ENCODE assay signal across 8 mouse cellular contexts in the genomic region with DNA sequence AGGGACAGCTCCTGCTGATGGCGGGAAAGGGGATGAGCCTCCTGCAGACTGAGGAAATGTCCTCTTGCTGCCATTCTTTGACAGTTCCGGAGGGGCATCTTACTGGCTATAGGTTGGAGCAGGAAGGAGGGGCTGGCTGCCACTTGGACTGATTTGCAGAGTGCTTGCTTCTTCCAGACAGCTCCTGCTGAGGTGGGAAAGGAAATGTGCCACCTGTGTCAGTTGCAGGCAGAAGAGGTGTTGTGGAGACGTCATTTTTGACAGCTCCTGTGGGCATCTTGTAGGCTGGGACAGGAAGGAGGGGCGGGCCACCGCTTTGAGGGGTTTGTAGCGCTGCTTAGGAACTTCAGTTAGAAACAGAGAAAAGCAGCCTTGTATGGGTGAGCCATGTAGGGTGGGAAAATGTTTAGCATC. TPM values are rescaled to one million over a fixed set of nuclear protein-coding genes. Genes with fewer than 3 reads are reported as not detected.
DNase-seq lines count a peak whose midpoint lies in the region; ATAC-seq and TF ChIP-seq lines count a peak whose summit lies in the region.

No protein-coding gene starts in this region.

- TF ChIP-seq CTCF in CH12.LX (conservative IDR thresholded peaks at IDR 0.05 in 1 of 2, IDR thresholded peaks at IDR 0.05 in 1 of 2; ENCODE audit: low read depth in 2 of 2, low read length in 2 of 2): no peak

- no peak for ATAC-seq in erythroblast, adult 5-6 weeks (replicated peaks; ENCODE audit: low FRiP score, poor library complexity, severe bottlenecking)
- ATAC-seq in hindbrain, embryonic 12.5 days (ENCODE audit: low FRiP score): 0 out of 2 replicates have a peak, but pooled peaks have one; percentile 32
- peak; percentile 33; the same call in 1 of the 2 replicates for ATAC-seq in midbrain, embryonic 11.5 days (ENCODE audit: low FRiP score)

- H3K79me2 ChIP-seq in CH12.LX (replicated peaks; ENCODE audit: control insufficient read depth, extremely low read depth, insufficient read depth, poor library complexity, severe bottlenecking): peaks cover 13% of the 10 kb centered on the region

- WGBS in hindbrain, embryonic 12.5 days: 62% methylated on average over 6 of the region's 6 CpGs
- WGBS in midbrain, embryonic 11.5 days: 69% methylated on average over 6 of the region's 6 CpGs

- no peak for TF ChIP-seq RAD21 in CH12.LX (IDR thresholded peaks at IDR 0.05; ENCODE audit: low read depth, low read length)

- no peak for DNase-seq in CH12.LX (ENCODE audit: extremely low read depth)
- no peak for DNase-seq in midbrain, embryonic 11.5 days (ENCODE audit: low spot score, missing footprints)
- no peak for DNase-seq in left cerebral cortex, adult 8-10 months (ENCODE audit: low spot score in 2 of 2)
- DNase-seq in layer of hippocampus, adult 11-12 months (ENCODE audit: low spot score): no peak
- no peak for DNase-seq in lung, adult 18-20 months

- TF ChIP-seq EP300 in CH12.LX (IDR thresholded peaks at IDR 0.05; ENCODE audit: low read length): no peak

- in situ Hi-C loops in CH12.LX (cut with MboI; ENCODE audit: low pct_ligation_motif_present, low pct_unique_long_range_greater_than_20kb, low sequenced_read_pairs): loop anchor here (5.0 kb wide), 1 partner anchor 35 kb away; no protein-coding TSS in a partner anchor

- H3K9ac ChIP-seq in CH12.LX (ENCODE audit: insufficient read depth, low read depth): peak overlapping the region; percentile 89
- 0 out of 2 replicates have a peak overlapping the region, but pooled peaks have one; percentile 13 for H3K9ac ChIP-seq in hindbrain, embryonic 12.5 days
- peak overlapping the region; percentile 4 for H3K9ac ChIP-seq in midbrain, embryonic 11.5 days (ENCODE audit: low read length)

- H3K9me3 ChIP-seq in erythroblast, embryonic 14.5 days (ENCODE audit: control insufficient read depth, low read length): no peaks in the 10 kb centered on the region
- H3K9me3 ChIP-seq in CH12.LX (replicated peaks; ENCODE audit: low read length): peaks cover 5% of the 10 kb centered on the region
- no peaks in the 10 kb centered on the region for H3K9me3 ChIP-seq in hindbrain, embryonic 12.5 days (replicated peaks)
- H3K9me3 ChIP-seq in midbrain, embryonic 11.5 days (ENCODE audit: control insufficient read depth, low read length): no peaks in the 10 kb centered on the region

- H3K4me3 ChIP-seq in erythroblast, embryonic 14.5 days (replicated peaks): peak overlapping the region; percentile 63
- H3K4me3 ChIP-seq in CH12.LX (replicated peaks in 1 of 3; ENCODE audit: low read depth in 2 of 3, low read length in 2 of 3, poor library complexity in 1 of 3): peak overlapping the region; percentile 66 to 97 (median 87)
- H3K4me3 ChIP-seq in hindbrain, embryonic 12.5 days: peak overlapping the region; percentile 41
- H3K4me3 ChIP-seq in midbrain, embryonic 11.5 days (ENCODE audit: low read depth, low read length): peak overlapping the region; percentile 43; the same call in 1 of the 2 replicates

- H3K36me3 ChIP-seq in erythroblast, embryonic 14.5 days (ENCODE audit: control insufficient read depth): peaks cover 3% of the 10 kb centered on the region
- H3K36me3 ChIP-seq in CH12.LX (replicated peaks in 1 of 2; ENCODE audit: control insufficient read depth in 1 of 2, insufficient read depth in 1 of 2, low read length in 1 of 2): peaks cover 16 to 27% of the 10 kb centered on the region in 2 experiments
- no peaks in the 10 kb centered on the region for H3K36me3 ChIP-seq in hindbrain, embryonic 12.5 days
- H3K36me3 ChIP-seq in midbrain, embryonic 11.5 days (ENCODE audit: control insufficient read depth, insufficient read depth, low read length): no peaks in the 10 kb centered on the region

- H3K4me2 ChIP-seq in CH12.LX (ENCODE audit: insufficient read depth, low read depth, poor library complexity, severe bottlenecking): peak overlapping the region; percentile 73
- peak overlapping the region; percentile 50 for H3K4me2 ChIP-seq in hindbrain, embryonic 12.5 days (replicated peaks)
- H3K4me2 ChIP-seq in midbrain, embryonic 11.5 days: peak overlapping the region; percentile 47

- no peak for TF ChIP-seq POLR2A in CH12.LX (IDR thresholded peaks at IDR 0.05; ENCODE audit: low read depth, low read length)

- H3K27ac ChIP-seq in CH12.LX (ENCODE audit: insufficient read depth, low read depth): no peak overlapping the region
- peak overlapping the region; percentile 64 for H3K27ac ChIP-seq in hindbrain, embryonic 12.5 days
- H3K27ac ChIP-seq in midbrain, embryonic 11.5 days (ENCODE audit: low read depth, low read length): no peak overlapping the region

- H3K27me3 ChIP-seq in erythroblast, embryonic 14.5 days (ENCODE audit: control insufficient read depth): no peaks in the 10 kb centered on the region
- peaks cover 42% of the 10 kb centered on the region for H3K27me3 ChIP-seq in CH12.LX (replicated peaks)
- H3K27me3 ChIP-seq in hindbrain, embryonic 12.5 days: 0 out of 2 replicates have a peak, but pooled peaks cover 3% of the 10 kb centered on the region
- H3K27me3 ChIP-seq in midbrain, embryonic 11.5 days (ENCODE audit: control insufficient read depth, insufficient read depth, low read length): no peaks in the 10 kb centered on the region

- peaks cover 12% of the 10 kb centered on the region for H3K4me1 ChIP-seq in erythroblast, embryonic 14.5 days (ENCODE audit: control insufficient read depth)
- H3K4me1 ChIP-seq in CH12.LX (ENCODE audit: control insufficient read depth in 1 of 2, insufficient read depth in 2 of 2): peaks cover 11 to 42% of the 10 kb centered on the region in 2 experiments
- H3K4me1 ChIP-seq in hindbrain, embryonic 12.5 days: no peaks in the 10 kb centered on the region
- H3K4me1 ChIP-seq in midbrain, embryonic 11.5 days (ENCODE audit: control insufficient read depth, insufficient read depth, low read length): no peaks in the 10 kb centered on the region

- dilution Hi-C loops in CH12.LX (cut with MboI; ENCODE audit: extremely low pct_ligation_motif_present, extremely low pct_unique_long_range_greater_than_20kb, low sequenced_read_pairs): no loop called here

TF ChIP-seq in CH12.LX, 34 proteins besides CTCF, POLR2A, EP300 and RAD21:
- TF ChIP-seq KAT2A (IDR thresholded peaks at IDR 0.05; ENCODE audit: insufficient replicate concordance, low read length) (no peak), TCF12 (IDR thresholded peaks at IDR 0.05; ENCODE audit: low read depth, low read length) (peak; percentile 10; the same call in 1 of the 2 replicates), SIN3A (IDR thresholded peaks at IDR 0.05; ENCODE audit: low read length) (peak; percentile 26; the same call in 1 of the 2 replicates), MXI1 (IDR thresholded peaks at IDR 0.05; ENCODE audit: low read depth, low read length) (no peak)
TF ChIP-seq in CH12.LX: peak in this region for 2.

RNA-seq across cellular contexts. Expression of a gene that starts 13.3 kb away (rescaled TPM):
- polyA plus RNA-seq in erythroblast, embryonic 14.5 days (2012): not detected in 2 replicates
- not detected in 2 replicates for total RNA-seq in erythroblast, adult 5-6 weeks (2015; ENCODE audit: low replicate concordance)
- not detected in 2 replicates for total RNA-seq in erythroblast, adult 5-6 weeks (2017; ENCODE audit: low replicate concordance)
- 0.76 and 0.93 TPM in 2 replicates for total RNA-seq in CH12.LX (2012; rRNA removed)
- 0.40 and 0.63 TPM in 2 replicates for total RNA-seq in CH12.LX (2014; rRNA removed)
- polyA plus RNA-seq in CH12.LX (2012; ENCODE audit: insufficient read length, low read depth): 0.59 and 0.70 TPM in 2 replicates
- 1.8 and 2.6 TPM in 2 replicates for polyA plus RNA-seq in hindbrain, embryonic 12.5 days (2016; fragmentation: Nextera tagmentation; extraction: Ambion mirVana)
- 0.23 and 0.52 TPM in 2 replicates for polyA plus RNA-seq in midbrain, embryonic 11.5 days (2014; fragmentation: Nextera tagmentation; extraction: Ambion mirVana)
- total RNA-seq in left cerebral cortex, adult 8-10 months (2022): 1 to 10 TPM; 5.1 to 6.9 (median 6.5) TPM

RNA-seq across cellular contexts. Expression of a gene that starts 21.4 kb away (rescaled TPM):
- polyA plus RNA-seq in erythroblast, embryonic 14.5 days (2012): not detected in 2 replicates
- not detected in 2 replicates for total RNA-seq in erythroblast, adult 5-6 weeks (2015; ENCODE audit: low replicate concordance)
- not detected in 2 replicates for total RNA-seq in erythroblast, adult 5-6 weeks (2017; ENCODE audit: low replicate concordance)
- total RNA-seq in CH12.LX (2012; rRNA removed): not detected in 2 replicates
- total RNA-seq in CH12.LX (2014; rRNA removed): not detected in 2 replicates
- 0.27 TPM in 1 of 2 replicates, not detected in the other for polyA plus RNA-seq in CH12.LX (2012; ENCODE audit: insufficient read length, low read depth)
- not detected in 2 replicates for polyA plus RNA-seq in hindbrain, embryonic 12.5 days (2016; fragmentation: Nextera tagmentation; extraction: Ambion mirVana)
- not detected in 2 replicates for polyA plus RNA-seq in midbrain, embryonic 11.5 days (2014; fragmentation: Nextera tagmentation; extraction: Ambion mirVana)
- total RNA-seq in left cerebral cortex, adult 8-10 months (2022): not detected

RNA-seq across cellular contexts. Expression of a gene that starts 39.3 kb away (rescaled TPM):
- not detected in 2 replicates for polyA plus RNA-seq in erythroblast, embryonic 14.5 days (2012)
- not detected in 2 replicates for total RNA-seq in erythroblast, adult 5-6 weeks (2015; ENCODE audit: low replicate concordance)
- total RNA-seq in erythroblast, adult 5-6 weeks (2017; ENCODE audit: low replicate concordance): 0.09 TPM in 1 of 2 replicates, not detected in the other
- 2.9 and 4.5 TPM in 2 replicates for total RNA-seq in CH12.LX (2012; rRNA removed)
- 9.8 TPM in 2 replicates for total RNA-seq in CH12.LX (2014; rRNA removed)
- polyA plus RNA-seq in CH12.LX (2012; ENCODE audit: insufficient read length, low read depth): 13.0 and 13.9 TPM in 2 replicates
- polyA plus RNA-seq in hindbrain, embryonic 12.5 days (2016; fragmentation: Nextera tagmentation; extraction: Ambion mirVana): 1.2 and 1.3 TPM in 2 replicates
- polyA plus RNA-seq in midbrain, embryonic 11.5 days (2014; fragmentation: Nextera tagmentation; extraction: Ambion mirVana): 1.6 and 1.7 TPM in 2 replicates
- 10 to 100 TPM in 1 of 4 experiments, 1 to 10 TPM in 3; 4.5 to 11.2 (median 5.5) TPM for total RNA-seq in left cerebral cortex, adult 8-10 months (2022)

RNA-seq across cellular contexts. Expression of a gene that starts 59.5 kb away (rescaled TPM):
- 0.04 TPM in 1 of 2 replicates, not detected in the other for polyA plus RNA-seq in erythroblast, embryonic 14.5 days (2012)
- total RNA-seq in erythroblast, adult 5-6 weeks (2015; ENCODE audit: low replicate concordance): not detected in 2 replicates
- 2.0 TPM in 1 of 2 replicates, not detected in the other for total RNA-seq in erythroblast, adult 5-6 weeks (2017; ENCODE audit: low replicate concordance)
- total RNA-seq in CH12.LX (2012; rRNA removed): not detected in 2 replicates
- not detected in 2 replicates for total RNA-seq in CH12.LX (2014; rRNA removed)
- polyA plus RNA-seq in CH12.LX (2012; ENCODE audit: insufficient read length, low read depth): not detected in 2 replicates
- 14.7 and 17.3 TPM in 2 replicates for polyA plus RNA-seq in hindbrain, embryonic 12.5 days (2016; fragmentation: Nextera tagmentation; extraction: Ambion mirVana)
- polyA plus RNA-seq in midbrain, embryonic 11.5 days (2014; fragmentation: Nextera tagmentation; extraction: Ambion mirVana): 8.9 and 9.7 TPM in 2 replicates
- 10 to 100 TPM; 40.1 to 46.1 (median 41.8) TPM for total RNA-seq in left cerebral cortex, adult 8-10 months (2022)

Comparison
In these comparisons a context has a peak if more than half of its experiments do, and no peak if none do; other contexts are left out.
1. H3K9ac ChIP-seq: peak in every context shown above with its lines; median percentile 89 in CH12.LX; 13 in hindbrain, embryonic 12.5 days; 4 in midbrain, embryonic 11.5 days.